Mouse (Mus musculus) left cerebral cortex, postnatal 14 days (tissue): Measurements from ENCODE around the gene Snrnp25. TPM values are rescaled to one million over a fixed set of nuclear protein-coding genes. Genes with fewer than 3 reads are reported as not detected.

Source experiments
- DNase-seq, 2 experiments: peaks; one replicate each; pipeline ENCODE4 v3.0.0; 2021 to 2022; ENCODE audit warnings: low spot score in 2 of 2, mixed read lengths in 1 of 2
- intact Hi-C: fragments of 180-260 bp; cut with DNase I; formaldehyde crosslinking; loops from one replicate; pipeline ENCODE4 v1.15.1; 2025
- long read RNA-seq, 2 experiments: library from polyadenylated mRNA; stranded (forward); transcript quantifications; one replicate each; pipeline ENCODE4 v2.0.0; 2021
- total RNA-seq, 2 experiments: library from RNA; stranded (reverse); gene quantifications; 2 replicates each; pipeline ENCODE4 v1.2.3; 2021

The Snrnp25 gene
- 10 to 100 TPM; 24.9 to 26.2 TPM for total RNA-seq
- long read RNA-seq, experiment 1, transcript Snrnp25-201 (5 exons, 821 nt): major isoform, 22 of 25 reads
- long read RNA-seq, experiment 1, partial matches to known transcripts: 2 of 25 reads
- long read RNA-seq, experiment 1, other reads (novel, unspliced or antisense): 0 of 25 reads
- long read RNA-seq, experiment 2, transcript Snrnp25-201 (5 exons, 821 nt): major isoform, 14 of 16 reads
- long read RNA-seq, experiment 2, partial matches to known transcripts: 0 of 16 reads
- long read RNA-seq, experiment 2, other reads (novel, unspliced or antisense): 2 of 16 reads

GRCm38 (mm10) chr11:32205058-32205873, at the start of gene Snrnp25:
Snrnp25 (plus strand) TSS chr11:32205415.
- DNase-seq: peak; percentile 96 to 98
- intact Hi-C loops: no loop called here

- intact Hi-C loops: no loop called here
- DNase-seq: no peak
Measured at GRCm38 (mm10) chr11:32156854-32157630, 48.2 kb upstream of the Snrnp25 start.

GRCm38 (mm10) chr11:32157791-32158594, 47.2 kb upstream of the Snrnp25 start:
- peak; percentile 78 to 85 for DNase-seq
- intact Hi-C loops: loop anchor here (1.0 kb wide), 1 partner anchor 158 kb away; the partner anchor contains the start of gene Nsg2

GRCm38 (mm10) chr11:32159176-32159575, 46.0 kb upstream of the Snrnp25 start:
- intact Hi-C loops: no loop called here
- DNase-seq: no peak

GRCm38 (mm10) chr11:32160341-32160740, 44.9 kb upstream of the Snrnp25 start:
- DNase-seq: no peak
- intact Hi-C loops: loop anchor here (10.0 kb wide), 1 partner anchor 486 kb away; the partner anchor contains the start of gene Bod1

GRCm38 (mm10) chr11:32161500-32161899, 43.7 kb upstream of the Snrnp25 start:
- DNase-seq: peak; percentile 31 to 45
- intact Hi-C loops: loop anchor here (10.0 kb wide), 1 partner anchor 487 kb away; the partner anchor contains the start of gene Bod1

DNA sequence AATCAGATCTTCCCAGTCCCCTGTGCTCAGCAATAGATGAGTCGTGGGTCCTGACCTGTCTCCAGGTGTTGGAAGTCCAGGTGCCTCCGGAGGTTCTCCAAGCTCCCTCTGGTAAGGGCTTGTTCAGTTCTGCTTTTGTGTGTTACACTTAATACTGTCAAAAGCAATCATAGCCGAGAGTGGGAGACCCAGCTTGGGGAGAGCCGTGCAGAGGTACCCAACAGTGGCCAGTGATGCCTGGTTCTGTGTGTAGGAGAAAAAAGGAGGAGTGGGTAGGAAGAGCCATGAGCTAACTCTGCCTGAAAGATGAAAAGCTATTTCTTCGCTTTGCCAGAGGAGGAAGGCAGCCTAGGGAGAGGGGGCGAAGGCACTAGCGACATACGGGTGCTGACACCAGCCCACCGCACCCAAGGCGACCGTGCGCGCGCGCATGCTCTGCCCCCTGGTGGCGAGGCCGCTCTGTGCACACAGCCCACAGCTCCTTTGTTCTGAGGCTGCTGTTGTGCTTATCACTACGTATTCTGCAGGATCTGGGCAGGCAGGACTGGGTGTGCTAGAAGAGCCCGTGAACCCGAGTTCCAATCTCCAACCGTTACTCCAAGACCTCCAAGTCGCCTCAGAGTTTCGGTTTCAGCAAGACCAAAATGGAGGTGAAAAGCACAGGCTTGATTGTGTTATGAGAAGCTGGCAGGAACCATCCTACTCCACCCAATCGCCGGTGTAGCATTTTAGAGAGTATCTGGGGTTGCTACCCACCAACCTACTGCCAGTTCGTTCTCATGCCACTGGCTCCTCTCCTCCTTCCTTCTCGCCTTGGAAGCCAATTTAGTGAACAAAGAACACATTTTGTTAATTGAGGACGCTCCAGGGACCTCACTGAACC, 43.1 kb upstream of the Snrnp25 start:
- intact Hi-C loops: loop anchor here (2.0 to 10.0 kb wide), 2 partner anchors 163 to 487 kb away; partner anchors contain the start of gene Bod1

GRCm38 (mm10) chr11:32166683-32167082, 38.5 kb upstream of the Snrnp25 start:
- intact Hi-C loops: loop anchor here (10.0 kb wide), 1 partner anchor 492 kb away; the partner anchor contains the start of gene Bod1

More for the DNA sequence above, 43.1 kb upstream of the Snrnp25 start:
- DNase-seq: peak; percentile 91 to 93

GRCm38 (mm10) chr11:32178506-32178905, 26.7 kb upstream of the Snrnp25 start:
- intact Hi-C loops: no loop called here
- DNase-seq: no peak

More at GRCm38 (mm10) chr11:32166683-32167082, 38.5 kb upstream of the Snrnp25 start:
- DNase-seq: no peak

DNA sequence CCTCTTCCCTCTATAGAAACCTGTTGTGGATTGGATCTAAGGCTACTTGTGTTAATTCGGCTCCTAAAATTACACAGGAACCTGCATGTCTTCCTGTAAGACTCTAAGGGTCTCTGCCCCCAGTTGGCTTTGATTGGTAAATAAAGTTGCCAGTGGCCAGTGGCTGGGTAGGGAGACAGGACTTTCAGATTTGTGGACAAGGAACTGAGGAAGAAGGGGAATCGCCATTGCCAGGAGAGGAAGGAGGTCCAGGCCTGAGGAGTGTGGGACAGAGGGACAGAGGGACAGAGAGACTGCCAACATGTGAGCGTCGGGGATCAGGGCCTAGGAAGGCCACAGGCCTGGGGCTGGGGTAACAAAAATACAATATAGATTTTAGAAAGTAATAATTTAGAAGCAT, 24.0 kb upstream of the Snrnp25 start:
- DNase-seq: no peak
- intact Hi-C loops: loop anchor here (5.0 kb wide), 1 partner anchor 141 kb away; no protein-coding TSS in a partner anchor

GRCm38 (mm10) chr11:32181973-32182868, 23.0 kb upstream of the Snrnp25 start:
- peak; percentile 92 to 93 for DNase-seq

GRCm38 (mm10) chr11:32184469-32184868, 20.7 kb upstream of the Snrnp25 start:
- DNase-seq: no peak
- intact Hi-C loops: loop anchor here (5.0 kb wide), 1 partner anchor 138 kb away; no protein-coding TSS in a partner anchor

More at GRCm38 (mm10) chr11:32181973-32182868, 23.0 kb upstream of the Snrnp25 start:
- intact Hi-C loops: loop anchor here (2.0 to 5.0 kb wide), 2 partner anchors 57 to 140 kb away; no protein-coding TSS in a partner anchor

GRCm38 (mm10) chr11:32186031-32186430, 19.2 kb upstream of the Snrnp25 start:
- DNase-seq: no peak
- intact Hi-C loops: no loop called here

DNA sequence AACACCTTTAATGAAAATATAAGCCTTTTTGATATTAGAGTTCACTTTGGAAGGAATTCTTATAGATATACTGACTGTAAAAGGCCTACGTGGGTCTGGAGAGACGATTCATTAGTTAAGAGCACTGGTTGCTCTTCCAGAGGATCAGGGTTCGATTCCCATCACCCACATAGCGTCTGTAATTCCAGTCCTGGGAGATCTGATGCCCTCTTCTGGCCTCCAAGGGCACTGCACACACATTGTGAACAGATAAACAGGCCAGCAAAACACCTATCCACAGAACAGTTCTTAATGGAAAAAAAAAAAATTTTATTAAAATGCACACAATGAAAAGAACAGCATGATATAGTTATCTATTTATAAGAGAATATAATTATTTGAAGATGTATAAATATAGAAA, 18.0 kb upstream of the Snrnp25 start:
- intact Hi-C loops: no loop called here
- DNase-seq: no peak

GRCm38 (mm10) chr11:32188881-32189280, 16.3 kb upstream of the Snrnp25 start:
- DNase-seq: no peak
- intact Hi-C loops: no loop called here

GRCm38 (mm10) chr11:32189434-32189833, 15.8 kb upstream of the Snrnp25 start:
- intact Hi-C loops: no loop called here
- no peak for DNase-seq
